Mouse (Mus musculus) lung, adult 10 weeks (tissue): Measurements from ENCODE around the gene Il27. TPM values are rescaled to one million over a fixed set of nuclear protein-coding genes. Genes with fewer than 3 reads are reported as not detected.

Experiments used
- polyA plus RNA-seq: library from polyadenylated mRNA; stranded (reverse); fragments of 350-450 nt; fragmentation: Illumina TruSeq; extraction: RNeasy Lipid Tissue Mini Kit (QIAGEN cat#74804); gene quantifications from one replicate; pipeline ENCODE4 v1.2.3, GENCODE M21; 2014; ENCODE audit warnings: low read depth, low replicate concordance; ENCODE audit not compliant: insufficient read depth

Gene Il27
- polyA plus RNA-seq = 0.32 TPM

GRCm38 (mm10) chr7:126594862-126595561, at the start of gene Il27:
Gene Il27, minus strand, starts transcription at chr7:126594941.

DNA sequence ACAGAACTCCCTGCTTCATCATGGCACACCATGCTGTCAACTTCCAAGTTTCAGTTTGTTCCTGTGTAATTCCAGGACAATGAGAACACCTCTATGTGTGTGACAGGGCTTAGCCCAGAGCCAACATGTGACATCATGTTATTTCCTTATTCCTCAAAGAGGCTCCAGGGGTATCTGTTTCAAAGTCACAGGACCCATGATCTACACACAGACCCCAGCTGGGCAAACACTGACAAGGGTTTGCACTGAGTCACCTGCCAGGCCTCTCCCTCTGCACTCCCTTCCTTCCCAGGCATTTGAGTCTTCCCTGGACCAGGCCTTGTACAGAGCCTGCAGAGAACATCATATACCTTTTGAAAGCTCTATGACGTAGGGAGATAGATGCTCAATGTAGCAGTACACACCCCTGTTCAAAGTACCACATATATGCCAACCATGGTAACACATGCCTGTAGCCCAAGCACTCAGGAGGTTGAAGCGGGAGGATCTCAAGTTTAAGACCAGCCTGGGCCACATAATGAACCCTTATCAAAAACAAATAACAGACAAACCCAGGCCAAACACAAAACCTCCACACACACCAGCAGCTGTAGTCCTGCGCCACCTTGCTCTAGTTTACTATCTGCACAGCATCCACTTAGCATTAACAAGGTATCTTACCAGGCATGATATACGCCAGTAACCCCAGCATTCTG, 36.2 kb upstream of the Il27 start, which contains the start of gene Nupr1:
Gene Nupr1 (minus strand): TSS at position 38 of the 695 bp plus-strand sequence.

DNA sequence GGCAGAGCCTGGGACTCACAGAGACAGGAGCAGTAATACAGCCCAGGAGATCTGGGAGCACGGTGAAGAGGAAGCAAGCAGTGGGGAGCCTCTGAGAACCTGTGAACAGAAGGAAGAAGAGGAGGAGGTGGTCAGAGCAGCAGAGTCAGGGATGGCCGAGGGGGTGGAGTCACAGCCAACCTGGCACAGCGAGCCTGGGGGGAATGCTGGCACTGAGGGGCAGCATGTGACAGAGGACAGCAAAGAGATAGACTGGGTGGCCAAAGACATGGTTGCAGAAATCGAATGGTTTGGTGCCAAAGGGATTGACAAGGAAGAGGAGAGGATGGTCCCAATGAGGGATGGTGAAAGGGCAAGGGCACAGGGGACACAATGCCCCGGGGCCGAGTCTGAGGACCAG, 9.0 kb downstream of the Il27 start, which contains the start of gene Cln3:
Gene Cln3 (minus strand): TSS at position 101 of the 400 bp plus-strand sequence.

GRCm38 (mm10) chr7:126584506-126584977, 10.2 kb downstream of the Il27 start, which contains the start of gene Apobr:
Gene Apobr, plus strand, starts transcription at chr7:126584942.

GRCm38 (mm10) chr7:126566094-126566765, 28.5 kb downstream of the Il27 start, which contains the start of gene Eif3c:
Gene Eif3c, minus strand, starts transcription at chr7:126566411.

Other genes with a start within 250 kb of the Il27 start
- 14.7 TPM for gene Lat, start 225.4 kb downstream of the Il27 start, polyA plus RNA-seq
- 37.2 TPM for gene Spns1, start 217.5 kb downstream of the Il27 start, polyA plus RNA-seq
- 4.5 TPM for gene Nfatc2ip, start 198.2 kb downstream of the Il27 start, polyA plus RNA-seq
- 18.3 TPM for gene Cd19, start 180.1 kb downstream of the Il27 start, polyA plus RNA-seq
- 14.1 TPM for gene Rabep2, start 166.2 kb downstream of the Il27 start, polyA plus RNA-seq
- gene Atp2a1, start 131.8 kb downstream of the Il27 start, polyA plus RNA-seq = 1.8 TPM
- 17.9 TPM for gene Sh2b1, start 119.5 kb downstream of the Il27 start, polyA plus RNA-seq
- gene Tufm, start 107.6 kb downstream of the Il27 start, polyA plus RNA-seq = 43.5 TPM
- gene Atxn2l, start 91.5 kb downstream of the Il27 start, polyA plus RNA-seq = 21.0 TPM
- 62.9 TPM for gene Eif3c, start 28.5 kb downstream of the Il27 start, polyA plus RNA-seq
- gene Apobr, start 10.0 kb downstream of the Il27 start, polyA plus RNA-seq = 8.5 TPM
- 29.4 TPM for gene Cln3, start 9.1 kb downstream of the Il27 start, polyA plus RNA-seq
- 293 TPM for gene Nupr1, start 35.9 kb upstream of the Il27 start, polyA plus RNA-seq
- 42.0 TPM for gene Sgf29, start 54.4 kb upstream of the Il27 start, polyA plus RNA-seq
- gene Sult1a1, start 81.5 kb upstream of the Il27 start, polyA plus RNA-seq = 90.2 TPM
- gene Bola2, start 100.5 kb upstream of the Il27 start, polyA plus RNA-seq = 50.0 TPM
- gene Slx1b, start 100.8 kb upstream of the Il27 start, polyA plus RNA-seq = 7.2 TPM
- 175 TPM for gene Coro1a, start 112.8 kb upstream of the Il27 start, polyA plus RNA-seq
- 260 TPM for gene Mapk3, start 164.7 kb upstream of the Il27 start, polyA plus RNA-seq
- gene Gdpd3, start 171.4 kb upstream of the Il27 start, polyA plus RNA-seq = 7.1 TPM
- gene Ypel3, start 182.0 kb upstream of the Il27 start, polyA plus RNA-seq = 159 TPM
- 1.3 TPM for gene Tbx6, start 186.5 kb upstream of the Il27 start, polyA plus RNA-seq
- gene Ppp4c, start 197.6 kb upstream of the Il27 start, polyA plus RNA-seq = 98.9 TPM
- 1.8 TPM for gene Fam57b, start 202.7 kb upstream of the Il27 start, polyA plus RNA-seq
- gene 4930451I11Rik, start 236.7 kb upstream of the Il27 start, polyA plus RNA-seq = not detected